Mouse (Mus musculus): ENCODE measurements around the gene Emx1.
A peak's percentile ranks its signal among the peaks of the same experiment; 100 is the strongest.

Gene Emx1

GRCm38 (mm10) chr6:85197951-85198350 is 10.7 kb downstream of the Emx1 start:
- Histone ChIP-seq H3K27me3 (ENCODE audit: insufficient read depth, low read length) (peaks cover 79% of the 10 kb centered on the region), H3K4me1 (replicated peaks; ENCODE audit: low read depth, low read length) (peaks cover 16% of the 10 kb centered on the region), H3K9me3 (ENCODE audit: low read length) (no peaks in the 10 kb centered on the region), H3K4me3 (replicated peaks; ENCODE audit: low read length) (no peak overlapping the region), H3K36me3 (ENCODE audit: insufficient read depth, low read length) (no peaks in the 10 kb centered on the region)
- TF ChIP-seq CTCF (conservative IDR thresholded peaks at IDR 0.05; ENCODE audit: low read length) (no peak), NANOG (IDR thresholded peaks at IDR 0.05; ENCODE audit: borderline replicate concordance, low read length) (no peak), POU5F1 (IDR thresholded peaks at IDR 0.05; ENCODE audit: borderline replicate concordance, low read length) (no peak)

DNA sequence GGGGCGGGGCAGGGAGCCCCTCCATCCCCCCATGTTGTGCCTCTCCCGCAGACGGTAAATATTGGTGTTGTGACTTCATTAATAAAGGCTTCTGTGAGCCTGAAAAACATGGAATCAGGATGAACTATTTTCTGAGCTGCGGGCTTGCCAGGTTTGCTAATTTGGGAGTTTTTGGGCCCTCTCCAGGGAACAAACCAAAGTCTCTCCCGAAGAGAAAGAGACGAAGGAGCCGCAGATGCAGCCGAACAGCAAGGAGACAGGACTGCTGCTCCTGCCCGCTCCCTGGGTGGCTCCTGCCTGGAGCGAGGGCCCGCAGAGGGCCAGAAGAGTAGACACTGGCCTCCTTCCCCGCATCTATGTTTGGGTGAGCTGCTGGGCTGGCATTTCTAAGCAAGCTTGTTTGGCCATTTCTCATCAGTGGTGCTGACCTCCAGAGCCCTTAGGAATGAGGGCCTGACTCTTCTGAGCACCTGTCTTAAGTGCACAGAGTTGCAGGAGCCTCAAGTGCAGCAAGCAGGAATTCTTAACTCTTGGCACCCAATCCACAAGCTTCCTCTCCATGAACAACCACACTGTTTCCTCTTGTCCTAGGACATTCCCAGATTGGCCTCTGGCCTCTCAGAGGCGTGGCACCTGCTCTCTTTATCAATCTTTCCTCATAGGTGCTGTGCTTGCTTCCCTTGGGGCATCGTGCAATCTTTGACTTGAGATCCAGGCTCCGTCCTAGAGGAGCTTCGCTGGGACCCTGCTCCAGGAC is 19.1 kb downstream of the Emx1 start:
- H3K9me3 ChIP-seq (ENCODE audit: low read length), result no peaks in the 10 kb centered on the region
- no peaks in the 10 kb centered on the region for H3K36me3 ChIP-seq (ENCODE audit: insufficient read depth, low read length)
- TF ChIP-seq CTCF (conservative IDR thresholded peaks at IDR 0.05; ENCODE audit: low read length) (no peak), NANOG (IDR thresholded peaks at IDR 0.05; ENCODE audit: borderline replicate concordance, low read length) (no peak), POU5F1 (IDR thresholded peaks at IDR 0.05; ENCODE audit: borderline replicate concordance, low read length) (no peak)
- H3K4me1 ChIP-seq (replicated peaks; ENCODE audit: low read depth, low read length), result peaks cover 33% of the 10 kb centered on the region
- H3K4me3 ChIP-seq (replicated peaks; ENCODE audit: low read length), result peak overlapping the region; percentile 54
- H3K27me3 ChIP-seq (ENCODE audit: insufficient read depth, low read length), result peaks cover 78% of the 10 kb centered on the region

- Histone ChIP-seq H3K36me3 (ENCODE audit: insufficient read depth, low read length) (no peaks in the 10 kb centered on the region), H3K9me3 (ENCODE audit: low read length) (no peaks in the 10 kb centered on the region), H3K27me3 (ENCODE audit: insufficient read depth, low read length) (peaks cover 77% of the 10 kb centered on the region), H3K4me3 (replicated peaks; ENCODE audit: low read length) (peak overlapping the region; percentile 54), H3K4me1 (replicated peaks; ENCODE audit: low read depth, low read length) (peaks cover 33% of the 10 kb centered on the region)
- TF ChIP-seq POU5F1 (IDR thresholded peaks at IDR 0.05; ENCODE audit: borderline replicate concordance, low read length) (no peak), NANOG (IDR thresholded peaks at IDR 0.05; ENCODE audit: borderline replicate concordance, low read length) (no peak), CTCF (conservative IDR thresholded peaks at IDR 0.05; ENCODE audit: low read length) (no peak)
Observed at GRCm38 (mm10) chr6:85206939-85207285, 19.7 kb downstream of the Emx1 start.

DNA sequence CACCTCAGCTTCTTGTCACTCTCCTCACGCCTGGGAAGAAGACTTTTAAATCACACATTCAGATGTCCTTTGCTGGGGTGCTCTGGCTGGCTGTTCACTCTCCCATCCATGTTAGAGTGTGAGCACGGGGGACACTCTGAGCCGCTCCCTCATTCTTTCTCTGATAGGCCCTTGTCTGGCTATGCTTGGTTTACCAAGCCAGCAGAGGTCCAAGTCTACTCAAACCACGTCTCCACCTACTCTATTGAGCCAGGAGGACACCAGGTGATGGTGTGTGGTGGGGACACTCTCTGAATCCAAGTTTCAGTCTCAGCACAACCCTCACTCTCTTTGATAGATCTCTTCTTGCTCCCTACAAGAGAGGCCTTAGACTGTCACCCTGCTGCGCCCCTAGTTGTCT is 20.1 kb downstream of the Emx1 start:
- Histone ChIP-seq H3K4me1 (replicated peaks; ENCODE audit: low read depth, low read length) (peaks cover 33% of the 10 kb centered on the region), H3K9me3 (ENCODE audit: low read length) (no peaks in the 10 kb centered on the region), H3K4me3 (replicated peaks; ENCODE audit: low read length) (peak overlapping the region; percentile 54), H3K36me3 (ENCODE audit: insufficient read depth, low read length) (no peaks in the 10 kb centered on the region), H3K27me3 (ENCODE audit: insufficient read depth, low read length) (peaks cover 74% of the 10 kb centered on the region)
- TF ChIP-seq NANOG (IDR thresholded peaks at IDR 0.05; ENCODE audit: borderline replicate concordance, low read length) (no peak), CTCF (conservative IDR thresholded peaks at IDR 0.05; ENCODE audit: low read length) (no peak), POU5F1 (IDR thresholded peaks at IDR 0.05; ENCODE audit: borderline replicate concordance, low read length) (no peak)

GRCm38 (mm10) chr6:85209226-85209967 is 22.2 kb downstream of the Emx1 start:
- Histone ChIP-seq H3K4me1 (replicated peaks; ENCODE audit: low read depth, low read length) (peaks cover 33% of the 10 kb centered on the region), H3K36me3 (ENCODE audit: insufficient read depth, low read length) (peaks cover 3% of the 10 kb centered on the region; the same call in 1 of the 2 replicates), H3K4me3 (replicated peaks; ENCODE audit: low read length) (no peak overlapping the region), H3K9me3 (ENCODE audit: low read length) (no peaks in the 10 kb centered on the region), H3K27me3 (ENCODE audit: insufficient read depth, low read length) (peaks cover 63% of the 10 kb centered on the region)
- TF ChIP-seq POU5F1 (IDR thresholded peaks at IDR 0.05; ENCODE audit: borderline replicate concordance, low read length) (no peak), NANOG (IDR thresholded peaks at IDR 0.05; ENCODE audit: borderline replicate concordance, low read length) (no peak), CTCF (conservative IDR thresholded peaks at IDR 0.05; ENCODE audit: low read length) (no peak)

DNA sequence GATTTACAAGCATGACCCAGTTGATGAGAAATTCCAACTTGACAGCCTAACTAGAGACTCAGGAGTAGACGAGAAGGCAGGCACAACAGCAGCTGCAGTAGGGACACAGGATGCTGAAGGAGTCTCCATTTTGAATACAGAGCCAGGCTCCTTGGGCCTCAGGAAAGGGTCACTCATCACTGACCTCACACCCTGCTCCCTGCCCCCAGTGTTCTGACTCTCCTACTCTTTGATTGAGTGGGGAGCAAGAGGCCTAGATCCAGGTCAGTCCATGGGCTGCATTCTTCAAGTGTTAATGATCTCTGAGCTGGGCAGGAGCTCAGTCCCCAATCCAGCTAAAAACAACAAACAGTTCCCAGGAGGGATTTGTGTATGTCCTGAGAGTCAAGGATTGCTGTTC is 23.4 kb downstream of the Emx1 start:
- Histone ChIP-seq H3K4me3 (replicated peaks; ENCODE audit: low read length) (no peak overlapping the region), H3K27me3 (ENCODE audit: insufficient read depth, low read length) (peaks cover 52% of the 10 kb centered on the region), H3K4me1 (replicated peaks; ENCODE audit: low read depth, low read length) (peaks cover 30% of the 10 kb centered on the region), H3K36me3 (ENCODE audit: insufficient read depth, low read length) (peaks cover 4% of the 10 kb centered on the region; the same call in 1 of the 2 replicates), H3K9me3 (ENCODE audit: low read length) (no peaks in the 10 kb centered on the region)
- TF ChIP-seq CTCF (conservative IDR thresholded peaks at IDR 0.05; ENCODE audit: low read length) (no peak), NANOG (IDR thresholded peaks at IDR 0.05; ENCODE audit: borderline replicate concordance, low read length) (no peak), POU5F1 (IDR thresholded peaks at IDR 0.05; ENCODE audit: borderline replicate concordance, low read length) (no peak)

- Histone ChIP-seq H3K4me1 (replicated peaks; ENCODE audit: low read depth, low read length) (peaks cover 39% of the 10 kb centered on the region), H3K4me3 (replicated peaks; ENCODE audit: low read length) (no peak overlapping the region), H3K36me3 (ENCODE audit: insufficient read depth, low read length) (peaks cover 4% of the 10 kb centered on the region; the same call in 1 of the 2 replicates), H3K9me3 (ENCODE audit: low read length) (no peaks in the 10 kb centered on the region), H3K27me3 (ENCODE audit: insufficient read depth, low read length) (0 out of 2 replicates have a peak, but pooled peaks cover 7% of the 10 kb centered on the region)
- TF ChIP-seq POU5F1 (IDR thresholded peaks at IDR 0.05; ENCODE audit: borderline replicate concordance, low read length), result no peak
- TF ChIP-seq CTCF (conservative IDR thresholded peaks at IDR 0.05; ENCODE audit: low read length), result no peak
- TF ChIP-seq NANOG (IDR thresholded peaks at IDR 0.05; ENCODE audit: borderline replicate concordance, low read length), result no peak
Observed at GRCm38 (mm10) chr6:85218251-85218650, 31.0 kb downstream of the Emx1 start.

DNA sequence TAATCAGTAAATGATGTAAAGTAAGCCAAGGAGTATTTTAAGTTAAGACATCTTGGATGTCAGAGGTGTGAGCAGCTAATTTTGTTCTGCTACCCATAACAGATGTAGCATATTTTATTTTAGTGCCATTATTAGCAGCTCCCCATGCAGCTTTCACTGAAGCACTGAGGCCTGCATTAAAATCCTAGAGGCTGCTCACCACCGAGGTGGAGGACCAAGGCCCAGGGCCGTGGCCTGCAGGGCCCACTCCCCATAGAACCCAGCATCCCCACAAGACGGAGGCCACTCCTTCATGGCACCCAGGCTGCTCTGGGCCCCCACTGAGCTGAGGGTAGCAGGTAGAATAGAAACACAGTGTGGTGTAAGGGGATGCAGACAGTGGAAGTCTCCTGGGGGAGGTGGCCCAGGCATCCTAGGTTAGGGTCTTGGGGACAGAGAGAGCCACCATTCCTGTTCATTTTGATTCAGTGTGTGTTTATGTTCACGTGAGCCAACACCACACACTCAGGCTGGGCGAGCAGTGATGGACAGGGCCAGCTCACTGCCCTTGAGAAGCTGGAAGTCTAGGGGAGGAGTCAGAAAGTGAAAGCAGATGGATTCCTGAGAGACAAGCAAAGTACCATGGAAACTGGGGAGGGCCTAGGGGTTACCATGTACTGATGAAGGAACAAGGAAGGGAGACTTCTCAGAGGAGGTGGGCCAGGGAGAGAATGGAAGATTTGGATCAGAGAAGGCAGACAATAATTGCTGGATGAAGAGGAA is 31.6 kb downstream of the Emx1 start:
- H3K9me3 ChIP-seq (ENCODE audit: low read length), result no peaks in the 10 kb centered on the region
- TF ChIP-seq CTCF (conservative IDR thresholded peaks at IDR 0.05; ENCODE audit: low read length) (no peak), POU5F1 (IDR thresholded peaks at IDR 0.05; ENCODE audit: borderline replicate concordance, low read length) (no peak), NANOG (IDR thresholded peaks at IDR 0.05; ENCODE audit: borderline replicate concordance, low read length) (no peak)
- peaks cover 4% of the 10 kb centered on the region; the same call in 1 of the 2 replicates for H3K36me3 ChIP-seq (ENCODE audit: insufficient read depth, low read length)
- H3K4me3 ChIP-seq (replicated peaks; ENCODE audit: low read length), result no peak overlapping the region
- H3K27me3 ChIP-seq (ENCODE audit: insufficient read depth, low read length), result peaks cover 11% of the 10 kb centered on the region; the same call in 1 of the 2 replicates
- peaks cover 45% of the 10 kb centered on the region for H3K4me1 ChIP-seq (replicated peaks; ENCODE audit: low read depth, low read length)
